Mouse (Mus musculus) B cell, adult 2 months (primary cell): ENCODE data around the gene Klf7.

Experiments
- DNase-seq, 2 experiments: peaks; one replicate each; pipeline ENCODE4 v3.0.0; 2022

Gene Klf7

GRCm38 (mm10) chr1:64104665-64105064 lies 17.4 kb downstream of the Klf7 start:
- no peak for DNase-seq

- DNase-seq, result no peak
Observed at GRCm38 (mm10) chr1:64101331-64101730, 20.8 kb downstream of the Klf7 start.

- no peak for DNase-seq
Observed at GRCm38 (mm10) chr1:64098800-64099199, 23.3 kb downstream of the Klf7 start.

- DNase-seq, result no peak
Observed at GRCm38 (mm10) chr1:64097640-64098287, 24.3 kb downstream of the Klf7 start.

- DNase-seq, result no peak
Observed at GRCm38 (mm10) chr1:64093018-64093417, 29.1 kb downstream of the Klf7 start.

- DNase-seq, result no peak
Observed at GRCm38 (mm10) chr1:64091591-64091990, 30.5 kb downstream of the Klf7 start.

- DNase-seq, result no peak
Observed at GRCm38 (mm10) chr1:64090566-64090965, 31.5 kb downstream of the Klf7 start.

GRCm38 (mm10) chr1:64089691-64090090 lies 32.4 kb downstream of the Klf7 start:
- no peak for DNase-seq

GRCm38 (mm10) chr1:64088604-64089320 lies 33.3 kb downstream of the Klf7 start:
- peak; percentile 35 to 38 for DNase-seq

- peak; percentile 62 for DNase-seq
Observed at GRCm38 (mm10) chr1:64087657-64088603, 34.2 kb downstream of the Klf7 start.

GRCm38 (mm10) chr1:64085875-64086274 lies 36.2 kb downstream of the Klf7 start:
- no peak for DNase-seq

GRCm38 (mm10) chr1:64085361-64085760 lies 36.7 kb downstream of the Klf7 start:
- no peak for DNase-seq

- no peak for DNase-seq
Observed at GRCm38 (mm10) chr1:64084706-64085105, 37.4 kb downstream of the Klf7 start.

GRCm38 (mm10) chr1:64081791-64082190 lies 40.3 kb downstream of the Klf7 start:
- DNase-seq, result no peak

GRCm38 (mm10) chr1:64081217-64081616 lies 40.9 kb downstream of the Klf7 start:
- no peak for DNase-seq

- DNase-seq, result no peak
Observed at GRCm38 (mm10) chr1:64080263-64080662, 41.8 kb downstream of the Klf7 start.

GRCm38 (mm10) chr1:64078747-64079211 lies 43.3 kb downstream of the Klf7 start:
- peak; percentile 69 to 74 for DNase-seq

GRCm38 (mm10) chr1:64078011-64078746 lies 43.9 kb downstream of the Klf7 start:
- DNase-seq, result no peak

- no peak for DNase-seq
Observed at GRCm38 (mm10) chr1:64074051-64074450, 48.0 kb downstream of the Klf7 start.

- DNase-seq, result no peak
Observed at GRCm38 (mm10) chr1:64070947-64071346, 51.1 kb downstream of the Klf7 start.

GRCm38 (mm10) chr1:64066320-64067254 lies 55.5 kb downstream of the Klf7 start:
- DNase-seq, result no peak
